Comparison of ENCODE assay signal across 8 mouse cellular contexts in the genomic region with DNA sequence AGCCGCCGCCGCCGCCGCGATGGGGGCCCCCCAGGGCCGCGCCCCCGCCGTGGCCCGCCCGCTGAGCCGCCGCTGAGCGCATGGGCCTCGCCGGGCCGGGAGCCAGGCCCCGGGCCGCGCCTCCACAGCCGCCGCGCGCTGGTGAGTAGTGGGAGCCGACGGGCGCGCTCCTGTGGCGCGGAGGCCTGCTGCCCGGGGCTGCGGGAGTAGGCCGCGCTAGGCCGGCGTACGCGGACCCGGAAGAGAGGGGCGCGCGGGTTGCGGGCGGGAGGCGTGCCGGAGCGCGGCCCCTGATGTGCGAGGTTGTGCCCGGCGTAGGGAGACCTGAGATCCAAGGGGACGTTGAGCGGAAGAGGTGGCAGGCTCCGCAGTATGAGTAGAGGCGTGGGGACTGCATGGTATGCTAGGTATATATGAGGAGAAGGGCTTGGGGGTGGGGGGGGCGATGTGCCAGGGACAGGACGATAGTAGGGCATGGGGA. TPM values are rescaled to one million over a fixed set of nuclear protein-coding genes. Genes with fewer than 3 reads are reported as not detected.
DNase-seq lines count a peak whose midpoint lies in the region; ATAC-seq lines count a peak whose summit lies in the region.

No protein-coding gene starts in this region.

- WGBS in embryonic facial prominence, embryonic 14.5 days: under 1% methylated on average over 27 of the region's 58 CpGs
- 0% methylated on average over 41 of the region's 58 CpGs for WGBS in intestine, embryonic 16.5 days

- no peaks in the 10 kb centered on the region for H3K9me3 ChIP-seq in embryonic facial prominence, embryonic 14.5 days (ENCODE audit: control insufficient read depth, low read length)
- H3K9me3 ChIP-seq in intestine, embryonic 16.5 days (ENCODE audit: control insufficient read depth, low read length): no peaks in the 10 kb centered on the region

- no peaks in the 10 kb centered on the region for H3K27me3 ChIP-seq in embryonic facial prominence, embryonic 14.5 days (replicated peaks; ENCODE audit: control insufficient read depth, insufficient read depth, low read length)
- no peaks in the 10 kb centered on the region for H3K27me3 ChIP-seq in intestine, embryonic 16.5 days (replicated peaks; ENCODE audit: control insufficient read depth, insufficient read depth, low read length)

- peaks cover 15% of the 10 kb centered on the region for H3K36me3 ChIP-seq in embryonic facial prominence, embryonic 14.5 days (ENCODE audit: control insufficient read depth, insufficient read depth, low read length)
- H3K36me3 ChIP-seq in intestine, embryonic 16.5 days (ENCODE audit: control insufficient read depth, insufficient read depth, low read length): peaks cover 7% of the 10 kb centered on the region; the same call in 1 of the 2 replicates

- H3K4me2 ChIP-seq in embryonic facial prominence, embryonic 14.5 days (ENCODE audit: low read depth, low read length): peak overlapping the region; percentile 84
- peak overlapping the region; percentile 65 for H3K4me2 ChIP-seq in intestine, embryonic 16.5 days (ENCODE audit: low read depth, low read length)

- H3K27ac ChIP-seq in embryonic facial prominence, embryonic 14.5 days (replicated peaks; ENCODE audit: low read depth, low read length): peak overlapping the region; percentile 97
- H3K27ac ChIP-seq in intestine, embryonic 16.5 days (ENCODE audit: low read length): peak overlapping the region; percentile 94

- H3K9ac ChIP-seq in embryonic facial prominence, embryonic 14.5 days (ENCODE audit: low read depth, low read length): peak overlapping the region; percentile 94
- H3K9ac ChIP-seq in intestine, embryonic 16.5 days (ENCODE audit: low read depth, low read length): peak overlapping the region; percentile 97

- ATAC-seq in cerebellum, adult (ENCODE audit: insufficient number of reproducible peaks, low FRiP score, low TSS enrichment): peak; percentile 32; the same call in 1 of the 2 replicates
- peak; percentile 66 for ATAC-seq in embryonic facial prominence, embryonic 14.5 days (ENCODE audit: low read depth)
- ATAC-seq in intestine, embryonic 16.5 days: peak; percentile 82
- peak; percentile 26 for ATAC-seq in megakaryocyte progenitor cell, adult 5-6 weeks (replicated peaks; ENCODE audit: poor library complexity)

- peaks cover 11% of the 10 kb centered on the region for H3K4me1 ChIP-seq in embryonic facial prominence, embryonic 14.5 days (ENCODE audit: control insufficient read depth, insufficient read depth, low read length)
- peaks cover 17% of the 10 kb centered on the region for H3K4me1 ChIP-seq in intestine, embryonic 16.5 days (ENCODE audit: control insufficient read depth, insufficient read depth, low read length)

- H3K4me3 ChIP-seq in embryonic facial prominence, embryonic 14.5 days (ENCODE audit: low read depth, low read length): peak overlapping the region; percentile 84
- H3K4me3 ChIP-seq in intestine, embryonic 16.5 days (ENCODE audit: low read length): peak overlapping the region; percentile 88

- no peak for DNase-seq in cerebellum, postnatal 25 days
- peak; percentile 32 for DNase-seq in ovary, adult 18-20 months (ENCODE audit: low spot score)
- no peak for DNase-seq in ovary, postnatal 36 days (ENCODE audit: low spot score)
- peak; percentile 64 for DNase-seq in embryonic facial prominence, embryonic 14.5 days (ENCODE audit: low spot score)
- DNase-seq in thymus, postnatal 25 days: peak; percentile 68

RNA-seq across cellular contexts. Expression of a gene that starts 0.5 kb away (rescaled TPM):
- 10.7 and 12.9 TPM in 2 replicates for polyA plus RNA-seq in embryonic facial prominence, embryonic 14.5 days (2014; fragmentation: Nextera tagmentation; extraction: Ambion mirVana)
- polyA plus RNA-seq in intestine, embryonic 16.5 days (2015; fragmentation: Nextera tagmentation; extraction: Ambion mirVana): 5.9 and 6.6 TPM in 2 replicates
- 26.2 and 34.6 TPM in 2 replicates for total RNA-seq in megakaryocyte progenitor cell, adult 5-6 weeks (2015)
- 160 and 191 TPM in 2 replicates for total RNA-seq in megakaryocyte progenitor cell, adult 5-6 weeks (2017)

RNA-seq across cellular contexts. Expression of a gene that starts 15.6 kb away (rescaled TPM):
- 177 and 183 TPM in 2 replicates for polyA plus RNA-seq in embryonic facial prominence, embryonic 14.5 days (2014; fragmentation: Nextera tagmentation; extraction: Ambion mirVana)
- polyA plus RNA-seq in intestine, embryonic 16.5 days (2015; fragmentation: Nextera tagmentation; extraction: Ambion mirVana): 242 and 260 TPM in 2 replicates
- 73.3 and 84.4 TPM in 2 replicates for total RNA-seq in megakaryocyte progenitor cell, adult 5-6 weeks (2015)
- total RNA-seq in megakaryocyte progenitor cell, adult 5-6 weeks (2017): 40.7 and 46.4 TPM in 2 replicates

RNA-seq across cellular contexts. Expression of a gene that starts 25.8 kb away (rescaled TPM):
- 2.1 and 3.0 TPM in 2 replicates for polyA plus RNA-seq in embryonic facial prominence, embryonic 14.5 days (2014; fragmentation: Nextera tagmentation; extraction: Ambion mirVana)
- polyA plus RNA-seq in intestine, embryonic 16.5 days (2015; fragmentation: Nextera tagmentation; extraction: Ambion mirVana): 12.1 and 15.1 TPM in 2 replicates
- 7.2 and 7.4 TPM in 2 replicates for total RNA-seq in megakaryocyte progenitor cell, adult 5-6 weeks (2015)
- total RNA-seq in megakaryocyte progenitor cell, adult 5-6 weeks (2017): 4.9 and 8.6 TPM in 2 replicates

RNA-seq across cellular contexts. Expression of a gene that starts 43.5 kb away (rescaled TPM):
- polyA plus RNA-seq in embryonic facial prominence, embryonic 14.5 days (2014; fragmentation: Nextera tagmentation; extraction: Ambion mirVana): 77.2 and 92.4 TPM in 2 replicates
- 92.1 and 97.1 TPM in 2 replicates for polyA plus RNA-seq in intestine, embryonic 16.5 days (2015; fragmentation: Nextera tagmentation; extraction: Ambion mirVana)
- total RNA-seq in megakaryocyte progenitor cell, adult 5-6 weeks (2015): 46.5 and 47.1 TPM in 2 replicates
- 42.7 and 45.4 TPM in 2 replicates for total RNA-seq in megakaryocyte progenitor cell, adult 5-6 weeks (2017)

RNA-seq across cellular contexts. Expression of a gene that starts 48.8 kb away (rescaled TPM):
- 15.7 and 18.5 TPM in 2 replicates for polyA plus RNA-seq in embryonic facial prominence, embryonic 14.5 days (2014; fragmentation: Nextera tagmentation; extraction: Ambion mirVana)
- polyA plus RNA-seq in intestine, embryonic 16.5 days (2015; fragmentation: Nextera tagmentation; extraction: Ambion mirVana): 49.6 and 51.5 TPM in 2 replicates
- 2.9 and 5.3 TPM in 2 replicates for total RNA-seq in megakaryocyte progenitor cell, adult 5-6 weeks (2015)
- 10.1 and 11.7 TPM in 2 replicates for total RNA-seq in megakaryocyte progenitor cell, adult 5-6 weeks (2017)

Comparison
In these comparisons a context has a peak if more than half of its experiments do, and no peak if none do; other contexts are left out.
1. DNase-seq: peak in ovary, adult 18-20 months (single experiment), embryonic facial prominence, embryonic 14.5 days (single experiment) and thymus, postnatal 25 days (single experiment); none in cerebellum, postnatal 25 days (0 of 2) and ovary, postnatal 36 days (single experiment).
2. ATAC-seq: peak in every context shown above with its lines; median percentile 82 in intestine, embryonic 16.5 days; 66 in embryonic facial prominence, embryonic 14.5 days; 32 in cerebellum, adult; 26 in megakaryocyte progenitor cell, adult 5-6 weeks.